Mouse (Mus musculus) ES-CJ7 (cell line): Measurements from ENCODE around the gene Cdyl.

ENCODE experiments used
- DNase-seq: peaks from one replicate; pipeline ENCODE4 v3.0.0; 2011; ENCODE audit warnings: low read depth, low spot score

Gene Cdyl

GRCm38 (mm10) chr13:35760372-35760771 lies 100.7 kb downstream of the Cdyl start:
- DNase-seq = no peak

GRCm38 (mm10) chr13:35764559-35764958 lies 104.9 kb downstream of the Cdyl start:
- DNase-seq = no peak

- no peak for DNase-seq
These were observed 106.2 kb downstream of the Cdyl start for GRCm38 (mm10) chr13:35765817-35766216.

- DNase-seq = peak; percentile 48
These were observed 110.0 kb downstream of the Cdyl start for GRCm38 (mm10) chr13:35769673-35770072.

- DNase-seq = no peak
These were observed 110.8 kb downstream of the Cdyl start for GRCm38 (mm10) chr13:35770421-35770820.

GRCm38 (mm10) chr13:35771968-35772382 lies 112.3 kb downstream of the Cdyl start:
- peak; percentile 58 for DNase-seq

- DNase-seq = peak; percentile 52
These were observed 114.1 kb downstream of the Cdyl start for GRCm38 (mm10) chr13:35773763-35774162.

GRCm38 (mm10) chr13:35776123-35776522 lies 116.5 kb downstream of the Cdyl start:
- DNase-seq = no peak

- no peak for DNase-seq
These were observed 121.1 kb downstream of the Cdyl start for GRCm38 (mm10) chr13:35780714-35781113.

- DNase-seq = no peak
These were observed 122.1 kb downstream of the Cdyl start for GRCm38 (mm10) chr13:35781755-35782154.

- DNase-seq = peak; percentile 64
These were observed 123.3 kb downstream of the Cdyl start for GRCm38 (mm10) chr13:35782949-35783348.

- DNase-seq = no peak
These were observed 123.9 kb downstream of the Cdyl start for GRCm38 (mm10) chr13:35783576-35783975.

- no peak for DNase-seq
These were observed 124.6 kb downstream of the Cdyl start for GRCm38 (mm10) chr13:35784281-35784680.

GRCm38 (mm10) chr13:35785330-35785939 lies 125.8 kb downstream of the Cdyl start:
- no peak for DNase-seq

- no peak for DNase-seq
These were observed 127.2 kb downstream of the Cdyl start for GRCm38 (mm10) chr13:35786726-35787399.

- DNase-seq = no peak
These were observed 129.9 kb downstream of the Cdyl start for GRCm38 (mm10) chr13:35789577-35789976.

GRCm38 (mm10) chr13:35790431-35790830 lies 130.8 kb downstream of the Cdyl start:
- no peak for DNase-seq

GRCm38 (mm10) chr13:35794309-35794708 lies 134.7 kb downstream of the Cdyl start:
- no peak for DNase-seq

GRCm38 (mm10) chr13:35794774-35795173 lies 135.1 kb downstream of the Cdyl start:
- no peak for DNase-seq

GRCm38 (mm10) chr13:35795887-35796286 lies 136.3 kb downstream of the Cdyl start:
- DNase-seq = no peak

GRCm38 (mm10) chr13:35796352-35796751 lies 136.7 kb downstream of the Cdyl start:
- no peak for DNase-seq

- no peak for DNase-seq
These were observed 138.3 kb downstream of the Cdyl start for GRCm38 (mm10) chr13:35797811-35798522.

GRCm38 (mm10) chr13:35798645-35799044 lies 139.0 kb downstream of the Cdyl start:
- peak; percentile 61 for DNase-seq
